Mouse (Mus musculus): ENCODE data around the gene Pip5k1c.

Gene Pip5k1c

GRCm38 (mm10) chr10:81346453-81347067 is 53.8 kb downstream of the Pip5k1c start:
- DNase-seq (ENCODE audit: low spot score in 2 of 2) = peak; percentile 81 to 85

- no peak for DNase-seq (ENCODE audit: low spot score in 2 of 2)
These were observed 56.4 kb downstream of the Pip5k1c start for GRCm38 (mm10) chr10:81349146-81349545.

- DNase-seq (ENCODE audit: low spot score in 2 of 2) = no peak
These were observed 57.2 kb downstream of the Pip5k1c start for GRCm38 (mm10) chr10:81349961-81350350.

GRCm38 (mm10) chr10:81350351-81351063 is 57.7 kb downstream of the Pip5k1c start, which contains the start of gene Hmg20b:
TSS of gene Hmg20b (minus strand) at chr10:81350480.
- peak; percentile 100 for DNase-seq (ENCODE audit: low spot score in 2 of 2)

- DNase-seq (ENCODE audit: low spot score in 2 of 2) = no peak
These were observed 59.0 kb downstream of the Pip5k1c start for GRCm38 (mm10) chr10:81351678-81352291.

- DNase-seq (ENCODE audit: low spot score in 2 of 2) = peak in 1 of 2 experiments; percentile 34
These were observed 62.1 kb downstream of the Pip5k1c start for GRCm38 (mm10) chr10:81354738-81355477.

GRCm38 (mm10) chr10:81355533-81355932 is 62.8 kb downstream of the Pip5k1c start:
- DNase-seq (ENCODE audit: low spot score in 2 of 2) = no peak

- DNase-seq (ENCODE audit: low spot score in 2 of 2) = peak in 1 of 2 experiments; percentile 52
These were observed 63.7 kb downstream of the Pip5k1c start for GRCm38 (mm10) chr10:81356352-81356990.

GRCm38 (mm10) chr10:81356991-81357844 is 64.5 kb downstream of the Pip5k1c start, which contains the start of gene Mfsd12:
TSS of gene Mfsd12 (plus strand) at chr10:81357491.
- peak; percentile 95 to 96 for DNase-seq (ENCODE audit: low spot score in 2 of 2)

- no peak for DNase-seq (ENCODE audit: low spot score in 2 of 2)
These were observed 65.4 kb downstream of the Pip5k1c start for GRCm38 (mm10) chr10:81358209-81358608.

- DNase-seq (ENCODE audit: low spot score in 2 of 2) = no peak
These were observed 66.1 kb downstream of the Pip5k1c start for GRCm38 (mm10) chr10:81358841-81359240.

GRCm38 (mm10) chr10:81360721-81361120 is 68.0 kb downstream of the Pip5k1c start:
- no peak for DNase-seq (ENCODE audit: low spot score in 2 of 2)

- no peak for DNase-seq (ENCODE audit: low spot score in 2 of 2)
These were observed 69.7 kb downstream of the Pip5k1c start for GRCm38 (mm10) chr10:81362336-81362949.

- DNase-seq (ENCODE audit: low spot score in 2 of 2) = no peak
These were observed 70.9 kb downstream of the Pip5k1c start for GRCm38 (mm10) chr10:81363436-81364346.

- DNase-seq (ENCODE audit: low spot score in 2 of 2) = no peak
These were observed 71.9 kb downstream of the Pip5k1c start for GRCm38 (mm10) chr10:81364666-81365065.

GRCm38 (mm10) chr10:81365073-81365472 is 72.3 kb downstream of the Pip5k1c start:
- no peak for DNase-seq (ENCODE audit: low spot score in 2 of 2)

GRCm38 (mm10) chr10:81365672-81366476 is 73.1 kb downstream of the Pip5k1c start, which contains the start of gene 4930404N11Rik:
TSS of gene 4930404N11Rik (minus strand) at chr10:81365816.
- no peak for DNase-seq (ENCODE audit: low spot score in 2 of 2)

Measured in right cerebral cortex, postnatal 10 days (tissue).